Mouse (Mus musculus) olfactory bulb, adult 2 months (tissue): ENCODE data around the gene 1700001J03Rik. TPM values are rescaled to one million over a fixed set of nuclear protein-coding genes. Genes with fewer than 3 reads are reported as not detected.
A peak's percentile ranks its signal among the peaks of the same experiment; 100 is the strongest.
"Not testable (repeated sequence)": the region's sequence is repeated elsewhere in the genome, so short reads cannot be mapped to it uniquely, and the experiment has no call there.

Source experiments
- H3K27ac ChIP-seq: fragments of 200-500 bp; 2 replicates; pipeline ENCODE4 v1.5.1; 2012; ENCODE audit warnings: low read depth, low read length; ENCODE audit not compliant: insufficient read depth
- H3K4me1 ChIP-seq: fragments of 200-500 bp; 2 replicates; pipeline ENCODE4 v1.6.1; 2012; ENCODE audit warnings: low read length; ENCODE audit not compliant: control insufficient read depth, insufficient read depth
- H3K4me3 ChIP-seq: fragments of 200-500 bp; 2 replicates; pipeline ENCODE4 v1.5.1; 2012; ENCODE audit warnings: mild to moderate bottlenecking, low read depth, low read length, moderate library complexity; ENCODE audit not compliant: insufficient read depth
- CTCF ChIP-seq: fragments of 200-500 bp; IDR thresholded peaks from 2 replicates; pipeline ENCODE4 v1.5.1; 2012; ENCODE audit warnings: low read depth, mild to moderate bottlenecking, low read length, moderate library complexity; ENCODE audit not compliant: insufficient read depth
- POLR2A ChIP-seq: fragments of 200-500 bp; IDR thresholded peaks from 2 replicates; pipeline ENCODE4 v1.6.1; 2012; ENCODE audit warnings: mild to moderate bottlenecking, low read depth, low read length, moderate library complexity; ENCODE audit not compliant: insufficient read depth
- whole genome bisulfite sequencing: fragments of 180-500 bp; shearing (Covaris S2); methylation state at CpG from one replicate; pipeline ENCODE4 v1.1.7; 2018; 5-methylcytosine and 5-hydroxymethylcytosine counted together
- polyA plus RNA-seq: library from polyadenylated mRNA; stranded (reverse); fragments of >200 nt; gene quantifications from 2 replicates; pipeline ENCODE4 v1.2.4, GENCODE M21; 2012; ENCODE audit warnings: low replicate concordance; ENCODE audit not compliant: missing spikeins, insufficient read depth, insufficient read length

Gene 1700001J03Rik
- not detected in 2 replicates for polyA plus RNA-seq

DNA sequence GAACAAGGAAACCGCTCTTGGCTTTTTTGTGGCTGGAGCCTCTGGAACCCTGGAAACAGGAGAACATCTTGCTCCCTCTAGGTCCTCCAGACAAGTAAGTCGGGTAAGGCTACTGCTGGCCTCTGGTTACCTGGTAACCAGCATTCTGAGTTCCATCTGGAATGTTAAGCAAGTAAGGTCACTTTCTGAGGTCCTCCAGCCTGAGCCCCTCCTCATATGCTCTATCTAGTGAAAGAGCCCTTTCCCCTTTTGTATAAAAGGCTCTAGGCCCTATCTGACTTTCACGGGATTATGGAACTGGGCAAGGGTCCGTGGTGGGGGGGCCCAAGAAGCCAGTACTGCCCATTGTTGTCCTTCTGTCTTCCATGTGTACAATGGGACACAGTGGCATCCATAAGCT lies at the start of gene 1700001J03Rik:
TSS of gene 1700001J03Rik (minus strand) at position 101 of the 400 bp plus-strand sequence.
- H3K4me3 ChIP-seq, H3K4me1 ChIP-seq, H3K27ac ChIP-seq: not testable (repeated sequence)
- WGBS, result 79% methylated on average over 4 of the region's 4 CpGs

GRCm38 (mm10) chr5:146234336-146234735 lies 49.2 kb upstream of the 1700001J03Rik start:
- WGBS, result 50% methylated on average over 1 of the region's 1 CpGs
- no peak overlapping the region for H3K27ac ChIP-seq
- H3K4me1 ChIP-seq, result peaks cover 4% of the 10 kb centered on the region; the same call in 1 of the 2 replicates
- H3K4me3 ChIP-seq, result no peak overlapping the region
- no peak for TF ChIP-seq CTCF
- TF ChIP-seq POLR2A, result no peak

- Histone ChIP-seq H3K27ac (no peak overlapping the region), H3K4me3 (no peak overlapping the region), H3K4me1 (peaks cover 4% of the 10 kb centered on the region; the same call in 1 of the 2 replicates)
- no peak for TF ChIP-seq CTCF
- TF ChIP-seq POLR2A, result no peak
- 10% methylated on average over 11 of the region's 11 CpGs for WGBS
Measured at GRCm38 (mm10) chr5:146232816-146233215, 47.7 kb upstream of the 1700001J03Rik start.

GRCm38 (mm10) chr5:146232056-146232675 lies 47.1 kb upstream of the 1700001J03Rik start:
- TF ChIP-seq POLR2A, result no peak
- TF ChIP-seq CTCF, result no peak
- WGBS, result 24% methylated on average over 6 of the region's 6 CpGs
- Histone ChIP-seq H3K27ac (no peak overlapping the region), H3K4me1 (peaks cover 4% of the 10 kb centered on the region; the same call in 1 of the 2 replicates), H3K4me3 (peak overlapping the region; percentile 96)

GRCm38 (mm10) chr5:146231655-146231996 lies 46.5 kb upstream of the 1700001J03Rik start:
- TF ChIP-seq POLR2A, result no peak
- no peak for TF ChIP-seq CTCF
- peaks cover 2% of the 10 kb centered on the region; the same call in 1 of the 2 replicates for H3K4me1 ChIP-seq
- 0% methylated on average over 19 of the region's 19 CpGs for WGBS
- H3K27ac ChIP-seq, result no peak overlapping the region
- peak overlapping the region; percentile 96 for H3K4me3 ChIP-seq

DNA sequence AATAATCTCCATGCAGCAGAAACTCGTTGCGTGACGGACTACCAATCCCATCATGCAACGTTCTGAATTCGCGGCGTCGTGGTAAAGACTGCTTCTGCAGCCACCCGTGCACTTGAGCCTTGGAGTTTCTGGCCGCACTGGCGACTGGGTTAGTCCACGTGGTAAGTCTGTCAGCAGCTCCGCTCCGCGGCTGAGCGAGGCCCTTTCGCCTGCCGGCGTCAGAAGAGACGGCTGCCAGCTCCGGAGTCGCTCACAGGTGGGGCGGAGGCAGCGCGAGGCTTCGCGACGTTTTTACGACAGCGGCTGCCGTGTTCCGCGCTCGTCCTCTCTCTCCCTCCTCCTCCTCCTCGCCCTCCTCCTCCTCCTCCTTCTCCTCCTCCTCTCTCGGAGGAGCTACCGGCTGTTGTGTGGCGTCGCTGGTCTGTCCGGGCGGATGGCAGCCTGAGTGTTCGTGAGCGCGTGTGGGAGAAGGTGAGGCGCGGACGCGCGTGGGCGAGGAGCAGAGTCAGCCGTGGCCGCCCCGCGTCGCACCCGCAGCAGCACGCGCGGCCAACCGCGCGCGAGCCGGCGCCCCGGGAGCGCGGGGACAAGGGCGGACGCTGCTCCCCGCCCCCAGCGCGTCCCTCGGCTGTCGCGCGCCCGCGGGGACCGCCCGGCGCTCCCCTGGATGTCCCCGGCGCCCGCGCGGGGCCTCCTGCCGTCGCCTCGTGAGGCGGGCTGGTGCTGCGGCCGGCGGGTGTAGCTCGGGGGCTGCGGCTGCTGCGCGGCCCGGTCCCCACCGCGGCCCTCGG lies 46.0 kb upstream of the 1700001J03Rik start, which contains the start of gene Cdk8:
TSS of gene Cdk8 (plus strand) at position 367 of the 791 bp plus-strand sequence.
- WGBS, result 1% methylated on average over 97 of the region's 102 CpGs
- Histone ChIP-seq H3K27ac (peak within 1 kb of the TSS; percentile 94), H3K4me1 (peaks cover under 1% of the 10 kb centered on the region; the same call in 1 of the 2 replicates), H3K4me3 (peak within 1 kb of the TSS; percentile 96)
- TF ChIP-seq POLR2A (no peak; the same call in none of the 2 replicates), CTCF (no peak)

DNA sequence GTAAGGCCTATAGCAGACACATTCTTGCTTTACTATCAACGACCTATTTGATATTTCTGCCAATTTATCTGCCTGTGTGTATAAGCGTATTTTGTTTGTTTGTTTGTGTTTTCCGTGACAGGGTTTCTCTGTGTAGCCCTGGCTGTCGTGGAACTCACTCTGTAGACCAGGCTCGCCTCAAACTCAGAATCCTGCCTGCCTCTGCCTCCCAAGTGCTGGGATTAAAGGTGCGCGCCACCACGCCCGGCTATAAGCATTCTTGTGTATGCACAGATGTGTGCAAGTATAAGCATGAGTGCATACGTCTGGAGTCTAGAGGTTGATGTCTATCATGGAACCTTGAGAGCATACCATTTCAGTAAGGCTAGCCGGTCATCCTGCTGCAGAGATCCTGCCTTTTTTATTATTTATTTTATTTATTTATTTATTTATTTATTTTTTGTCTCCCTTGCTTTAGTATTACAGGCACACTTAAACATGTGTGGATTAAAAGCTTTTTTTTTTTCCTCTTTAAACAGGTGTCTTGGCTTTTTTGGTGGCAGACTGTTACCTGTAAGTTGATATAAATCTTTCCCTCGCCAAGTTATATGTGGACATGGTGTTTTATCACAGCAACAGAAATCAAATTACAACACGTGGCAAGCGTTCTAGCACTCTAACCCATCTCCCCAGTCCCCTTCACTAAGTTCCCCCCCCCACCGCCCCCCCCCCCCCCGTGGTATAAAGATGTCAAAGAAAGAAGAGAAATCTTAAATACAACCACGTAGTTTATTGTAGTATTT lies 45.0 kb upstream of the 1700001J03Rik start:
- no peak overlapping the region for H3K27ac ChIP-seq
- H3K4me1 ChIP-seq, result no peaks in the 10 kb centered on the region
- peak overlapping the region; percentile 96; the same call in 1 of the 2 replicates for H3K4me3 ChIP-seq
- WGBS, result 59% methylated on average over 17 of the region's 17 CpGs
- no peak for TF ChIP-seq POLR2A

- WGBS, result 92% methylated on average over 8 of the region's 8 CpGs
- no peak overlapping the region for H3K27ac ChIP-seq
- no peak for TF ChIP-seq POLR2A
- TF ChIP-seq CTCF, result no peak
- H3K4me1 ChIP-seq, result no peaks in the 10 kb centered on the region
- no peak overlapping the region for H3K4me3 ChIP-seq
Measured at GRCm38 (mm10) chr5:146227496-146227895, 42.4 kb upstream of the 1700001J03Rik start.
